Mouse (Mus musculus) 3134 (cell line): ENCODE measurements around the gene Ank3.
"Not testable (repeated sequence)": the region's sequence is repeated elsewhere in the genome, so short reads cannot be mapped to it uniquely, and the experiment has no call there.

ENCODE experiments used
- DNase-seq: peaks from one replicate; pipeline ENCODE4 v3.0.0-alpha.2; 2011; ENCODE audit warnings: low spot score; ENCODE audit not compliant: insufficient read length; ENCODE audit errors: extremely low read depth

The Ank3 gene

GRCm38 (mm10) chr10:69862829-69863228, 464.3 kb downstream of the Ank3 start:
- no peak for DNase-seq

GRCm38 (mm10) chr10:69870348-69870747, 471.8 kb downstream of the Ank3 start:
- peak; percentile 23 for DNase-seq

GRCm38 (mm10) chr10:69870947-69871346, 472.4 kb downstream of the Ank3 start:
- peak; percentile 14 for DNase-seq

- peak; percentile 72 for DNase-seq
Observed at GRCm38 (mm10) chr10:69872182-69872741, 473.7 kb downstream of the Ank3 start.

- no peak for DNase-seq
Observed at GRCm38 (mm10) chr10:69872892-69873291, 474.3 kb downstream of the Ank3 start.

- no peak for DNase-seq
Observed at GRCm38 (mm10) chr10:69874806-69875205, 476.2 kb downstream of the Ank3 start.

- no peak for DNase-seq
Observed at GRCm38 (mm10) chr10:69883935-69884680, 485.5 kb downstream of the Ank3 start.

GRCm38 (mm10) chr10:69888399-69888798, 489.8 kb downstream of the Ank3 start:
- no peak for DNase-seq

GRCm38 (mm10) chr10:69889779-69890178, 491.2 kb downstream of the Ank3 start:
- DNase-seq = no peak

- DNase-seq = no peak
Observed at GRCm38 (mm10) chr10:69890389-69890985, 491.9 kb downstream of the Ank3 start.

- no peak for DNase-seq
Observed at GRCm38 (mm10) chr10:69892162-69892561, 493.6 kb downstream of the Ank3 start.

- DNase-seq = no peak
Observed at GRCm38 (mm10) chr10:69895606-69896005, 497.0 kb downstream of the Ank3 start.

GRCm38 (mm10) chr10:69897927-69898326, 499.4 kb downstream of the Ank3 start:
- no peak for DNase-seq

GRCm38 (mm10) chr10:69898821-69899220, 500.2 kb downstream of the Ank3 start:
- DNase-seq = no peak

- DNase-seq = no peak
Observed at GRCm38 (mm10) chr10:69899788-69900187, 501.2 kb downstream of the Ank3 start.

GRCm38 (mm10) chr10:69902024-69902423, 503.5 kb downstream of the Ank3 start:
- DNase-seq = no peak

- DNase-seq = no peak
Observed at GRCm38 (mm10) chr10:69904321-69904720, 505.7 kb downstream of the Ank3 start.

GRCm38 (mm10) chr10:69907795-69908764, 509.5 kb downstream of the Ank3 start:
- peak; percentile 19 for DNase-seq

- no peak for DNase-seq
Observed at GRCm38 (mm10) chr10:69909856-69910255, 511.3 kb downstream of the Ank3 start.

- DNase-seq = not testable (repeated sequence)
Observed at GRCm38 (mm10) chr10:69910304-69910703, 511.7 kb downstream of the Ank3 start.

- not testable (repeated sequence) for DNase-seq
Observed at GRCm38 (mm10) chr10:69910726-69911125, 512.2 kb downstream of the Ank3 start.
